Mouse (Mus musculus): Measurements from ENCODE around the gene Mfsd14a.

Mfsd14a gene

GRCm38 (mm10) chr3:116601781-116602180, 60.7 kb downstream of the Mfsd14a start:
- DNase-seq (ENCODE audit: low read depth, low spot score) = no peak

GRCm38 (mm10) chr3:116601005-116601404, 61.5 kb downstream of the Mfsd14a start:
- DNase-seq (ENCODE audit: low read depth, low spot score) = no peak

GRCm38 (mm10) chr3:116599705-116600104, 62.8 kb downstream of the Mfsd14a start:
- DNase-seq (ENCODE audit: low read depth, low spot score) = no peak

GRCm38 (mm10) chr3:116595603-116595991, 66.9 kb downstream of the Mfsd14a start:
- DNase-seq (ENCODE audit: low read depth, low spot score) = no peak

- DNase-seq (ENCODE audit: low read depth, low spot score) = peak; percentile 97
Observed at GRCm38 (mm10) chr3:116594728-116595602, 67.5 kb downstream of the Mfsd14a start, which contains the start of gene Sass6. Gene Sass6, plus strand, starts transcription at chr3:116594982.

- DNase-seq (ENCODE audit: low read depth, low spot score) = no peak
Observed at GRCm38 (mm10) chr3:116594076-116594727, 68.3 kb downstream of the Mfsd14a start.

GRCm38 (mm10) chr3:116582201-116582600, 80.3 kb downstream of the Mfsd14a start:
- peak; percentile 12 for DNase-seq (ENCODE audit: low read depth, low spot score)
